Mouse (Mus musculus) limb, embryonic 10.5 days (tissue): Measurements from ENCODE around the gene Xlr3b. TPM values are rescaled to one million over a fixed set of nuclear protein-coding genes. Genes with fewer than 3 reads are reported as not detected.

Experiments used
- polyA plus RNA-seq: library from polyadenylated mRNA; unstranded; fragments of >200 nt; fragmentation: Nextera tagmentation; extraction: Ambion mirVana; gene quantifications from 2 replicates; pipeline ENCODE4 v1.2.1, GENCODE M21; 2016

The Xlr3b gene
- polyA plus RNA-seq, 1 experiment from 2014 or later: 9.5 TPM

Other genes starting within 250 kb of the Xlr3b start
- 2.5 and 3.9 TPM in 2 replicates for gene Zfp185, start 204.9 kb upstream of the Xlr3b start, polyA plus RNA-seq
- gene Pnma5, start 155.1 kb upstream of the Xlr3b start, polyA plus RNA-seq: not detected in 2 replicates
- 0.10 and 0.11 TPM in 2 replicates for gene Pnma3, start 127.4 kb upstream of the Xlr3b start, polyA plus RNA-seq
- 0.39 and 1.5 TPM in 2 replicates for gene Xlr4a, start 109.7 kb upstream of the Xlr3b start, polyA plus RNA-seq
- gene Xlr3a, start 95.1 kb upstream of the Xlr3b start, polyA plus RNA-seq: 2.1 and 2.5 TPM in 2 replicates
- not detected in 2 replicates for gene Gm14685, start 75.2 kb upstream of the Xlr3b start, polyA plus RNA-seq
- gene Xlr5b, start 43.4 kb upstream of the Xlr3b start, polyA plus RNA-seq: not detected in 2 replicates
- not detected in 2 replicates for gene DXBay18, start 42.8 kb upstream of the Xlr3b start, polyA plus RNA-seq
- gene Spin2d, start 15.2 kb upstream of the Xlr3b start, polyA plus RNA-seq: not detected in 2 replicates
- gene Xlr4b, start 22.1 kb downstream of the Xlr3b start, polyA plus RNA-seq: 0.18 and 1.0 TPM in 2 replicates
- 6.4 and 8.2 TPM in 2 replicates for gene F8a, start 36.1 kb downstream of the Xlr3b start, polyA plus RNA-seq
- gene Xlr4c, start 50.9 kb downstream of the Xlr3b start, polyA plus RNA-seq: 0.49 TPM in 1 of 2 replicates, not detected in the other
- gene Xlr3c, start 73.2 kb downstream of the Xlr3b start, polyA plus RNA-seq: 0.16 and 0.26 TPM in 2 replicates
- not detected in 2 replicates for gene Xlr5a, start 100.8 kb downstream of the Xlr3b start, polyA plus RNA-seq
- gene Xlr5c, start 100.8 kb downstream of the Xlr3b start, polyA plus RNA-seq: not detected in 2 replicates
- gene Gm45015, start 144.6 kb downstream of the Xlr3b start, polyA plus RNA-seq: not detected in 2 replicates
- 19.9 and 22.6 TPM in 2 replicates for gene Zfp275, start 150.4 kb downstream of the Xlr3b start, polyA plus RNA-seq
- not detected in 2 replicates for gene Gm18336, start 206.5 kb downstream of the Xlr3b start, polyA plus RNA-seq
- 0.08 and 0.24 TPM in 2 replicates for gene Zfp92, start 218.9 kb downstream of the Xlr3b start, polyA plus RNA-seq
- gene Trex2, start 243.1 kb downstream of the Xlr3b start, polyA plus RNA-seq: not detected in 2 replicates